Mouse (Mus musculus): ENCODE data around the gene Tmem128. TPM values are rescaled to one million over a fixed set of nuclear protein-coding genes. Genes with fewer than 3 reads are reported as not detected.

Gene Tmem128
- polyA plus RNA-seq, 1 experiment: 40.3 TPM

DNA sequence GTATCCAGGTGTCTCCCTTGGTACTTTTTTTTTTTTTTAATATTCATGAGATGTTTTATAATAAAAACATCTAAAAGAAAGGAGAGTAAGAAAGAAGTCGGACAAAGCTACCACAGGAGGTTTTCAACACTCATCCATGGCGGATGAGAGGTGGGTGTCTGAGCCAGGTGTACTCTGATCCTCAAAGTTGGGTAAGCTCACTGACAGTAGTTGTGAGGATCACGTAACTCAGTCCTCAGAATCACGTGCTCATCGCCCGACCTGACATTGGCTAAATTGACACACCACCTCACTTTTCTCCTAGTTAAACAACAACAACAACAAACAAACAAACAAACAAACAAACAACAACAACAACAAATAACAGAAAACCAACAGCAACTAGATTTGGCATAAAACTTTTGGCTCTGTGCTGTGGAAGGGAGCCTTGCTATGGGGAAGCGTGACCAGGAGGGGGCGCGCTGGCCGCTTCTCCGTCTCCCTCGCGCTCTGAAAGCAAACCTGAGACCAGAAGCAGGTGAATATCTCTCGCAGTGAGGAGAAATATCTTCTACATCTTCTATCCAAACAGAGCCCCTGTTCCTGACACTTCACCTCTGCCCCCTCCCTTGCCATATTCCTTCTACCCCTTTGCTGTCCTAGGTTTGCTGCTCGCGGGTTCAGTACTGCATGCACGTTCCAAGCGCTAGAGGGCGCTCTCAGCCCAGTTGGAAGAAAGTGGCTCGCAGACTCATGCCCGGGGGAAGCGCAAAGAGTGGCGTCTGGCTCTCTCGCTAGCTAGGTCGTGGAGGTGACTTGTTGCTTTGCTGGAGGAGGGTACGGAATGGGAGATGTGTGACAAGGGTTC lies 47.5 kb downstream of the Tmem128 start:
- no peak for TF ChIP-seq POLR2A (IDR thresholded peaks at IDR 0.05; ENCODE audit: borderline replicate concordance, low read depth, low read length)
- peak; percentile 100 for TF ChIP-seq CTCF (IDR thresholded peaks at IDR 0.05; ENCODE audit: low read depth, low read length)
- Histone ChIP-seq H3K27ac (ENCODE audit: insufficient read depth, low read depth, low read length) (no peak overlapping the region), H3K4me3 (ENCODE audit: insufficient read depth, low read length) (peak overlapping the region; percentile 44), H3K4me1 (ENCODE audit: control insufficient read depth, insufficient read depth, low read length) (no peaks in the 10 kb centered on the region)

DNA sequence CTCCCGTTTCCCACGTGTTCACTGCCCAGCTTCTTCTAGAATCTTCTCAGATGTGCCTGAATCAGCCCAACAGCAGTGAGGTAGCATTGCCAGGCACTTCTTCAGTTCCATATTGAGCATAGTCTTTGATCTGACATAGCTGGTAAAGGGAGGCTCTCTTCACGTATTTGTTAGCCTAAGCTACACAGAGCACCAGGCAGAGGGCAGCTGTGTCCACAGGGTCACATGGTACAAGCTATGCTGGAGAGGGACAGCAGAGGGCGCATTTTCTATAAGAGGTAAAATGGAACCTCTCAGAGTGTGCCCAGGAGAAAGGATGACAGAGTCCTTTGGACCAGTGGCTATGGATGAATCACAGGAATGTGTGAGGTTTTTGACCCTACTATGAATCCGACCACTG lies 48.9 kb downstream of the Tmem128 start:
- H3K4me1 ChIP-seq (ENCODE audit: control insufficient read depth, insufficient read depth, low read length): no peaks in the 10 kb centered on the region
- TF ChIP-seq POLR2A (IDR thresholded peaks at IDR 0.05; ENCODE audit: borderline replicate concordance, low read depth, low read length): no peak
- H3K27ac ChIP-seq (ENCODE audit: insufficient read depth, low read depth, low read length): no peak overlapping the region
- no peak overlapping the region for H3K4me3 ChIP-seq (ENCODE audit: insufficient read depth, low read length)

DNA sequence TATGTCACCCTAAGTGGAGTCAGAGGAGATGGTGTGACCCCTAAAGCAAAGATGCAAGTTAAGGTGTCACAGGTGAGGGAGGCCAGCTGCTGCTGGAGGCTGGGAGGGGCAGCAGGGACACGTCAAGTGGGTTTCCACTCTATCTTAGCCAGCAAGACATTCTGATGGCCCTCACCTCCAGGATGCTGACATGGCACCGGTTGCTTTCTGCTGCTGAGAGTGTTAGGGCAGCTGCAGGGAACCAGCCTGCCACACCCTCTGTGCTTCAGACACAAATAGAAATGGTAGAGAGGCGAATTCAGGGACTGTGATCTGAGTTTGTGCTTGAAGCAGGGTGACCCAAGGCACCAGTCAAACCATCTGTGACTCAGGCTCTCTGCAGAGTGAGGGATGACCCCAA lies 49.8 kb downstream of the Tmem128 start:
- no peak for TF ChIP-seq POLR2A (IDR thresholded peaks at IDR 0.05; ENCODE audit: borderline replicate concordance, low read depth, low read length)
- TF ChIP-seq CTCF (IDR thresholded peaks at IDR 0.05; ENCODE audit: low read depth, low read length): no peak
- Histone ChIP-seq H3K4me1 (ENCODE audit: control insufficient read depth, insufficient read depth, low read length) (no peaks in the 10 kb centered on the region), H3K27ac (ENCODE audit: insufficient read depth, low read depth, low read length) (no peak overlapping the region), H3K4me3 (ENCODE audit: insufficient read depth, low read length) (no peak overlapping the region)

Other genes with a start within 250 kb of the Tmem128 start
- gene Stx18, start 221.4 kb upstream of the Tmem128 start, polyA plus RNA-seq (2012; ENCODE audit: insufficient read depth, insufficient read length, missing spikeins): 21.1 and 26.4 TPM in 2 replicates
- not detected in 2 replicates for gene Nsg1, start 100.3 kb upstream of the Tmem128 start, polyA plus RNA-seq (2012; ENCODE audit: insufficient read depth, insufficient read length, missing spikeins)
- gene Zbtb49, start 39.7 kb upstream of the Tmem128 start, polyA plus RNA-seq (2012; ENCODE audit: insufficient read depth, insufficient read length, missing spikeins): 5.6 and 7.1 TPM in 2 replicates
- 19.2 and 19.7 TPM in 2 replicates for gene Lyar, start 39.7 kb upstream of the Tmem128 start, polyA plus RNA-seq (2012; ENCODE audit: insufficient read depth, insufficient read length, missing spikeins)
- gene Otop1, start 15.8 kb downstream of the Tmem128 start, polyA plus RNA-seq (2012; ENCODE audit: insufficient read depth, insufficient read length, missing spikeins): not detected in 2 replicates
- gene Drd5, start 59.2 kb downstream of the Tmem128 start, polyA plus RNA-seq (2012; ENCODE audit: insufficient read depth, insufficient read length, missing spikeins): not detected in 2 replicates
- 15.0 and 17.9 TPM in 2 replicates for gene Slc2a9, start 243.0 kb downstream of the Tmem128 start, polyA plus RNA-seq (2012; ENCODE audit: insufficient read depth, insufficient read length, missing spikeins)

All from bone marrow macrophage, adult 2 months (primary cell).